Mouse (Mus musculus): ENCODE measurements around the gene Myadm. TPM values are rescaled to one million over a fixed set of nuclear protein-coding genes. Genes with fewer than 3 reads are reported as not detected.

The Myadm gene
- total and polyA plus RNA-seq, 3 experiments: 4.4 to 22.6 (median 4.6) TPM

- in situ Hi-C loops (cut with MboI; ENCODE audit: low pct_ligation_motif_present, low pct_unique_long_range_greater_than_20kb, low sequenced_read_pairs) (loop anchor here (10.0 kb wide), 1 partner anchor 103 kb away; no protein-coding TSS in a partner anchor), dilution Hi-C loops (cut with MboI; ENCODE audit: extremely low pct_ligation_motif_present, extremely low pct_unique_long_range_greater_than_20kb, low sequenced_read_pairs) (no loop called here)
- no peak overlapping the region for H3K9ac ChIP-seq (ENCODE audit: insufficient read depth, low read depth)
- peaks cover 0 to 5% of the 10 kb centered on the region in 2 experiments for H3K36me3 ChIP-seq (replicated peaks in 1 of 2; ENCODE audit: control insufficient read depth in 1 of 2, insufficient read depth in 1 of 2, low read length in 1 of 2)
- no peaks in the 10 kb centered on the region for H3K79me2 ChIP-seq (replicated peaks; ENCODE audit: control insufficient read depth, extremely low read depth, insufficient read depth, poor library complexity, severe bottlenecking)
- H3K4me1 ChIP-seq (ENCODE audit: control insufficient read depth in 1 of 2, insufficient read depth in 2 of 2): no peaks in the 10 kb centered on the region
- H3K27me3 ChIP-seq (replicated peaks): no peaks in the 10 kb centered on the region
- DNase-seq (ENCODE audit: extremely low read depth): no peak
- no peak overlapping the region for H3K4me2 ChIP-seq (ENCODE audit: insufficient read depth, low read depth, poor library complexity, severe bottlenecking)
- no peak overlapping the region for H3K4me3 ChIP-seq (replicated peaks in 1 of 3; ENCODE audit: low read depth in 2 of 3, low read length in 2 of 3, poor library complexity in 1 of 3)
- no peak overlapping the region for H3K27ac ChIP-seq (ENCODE audit: insufficient read depth, low read depth)
- no peaks in the 10 kb centered on the region for H3K9me3 ChIP-seq (replicated peaks; ENCODE audit: low read length)
- no peak for TF ChIP-seq RCOR1 (conservative IDR thresholded peaks at IDR 0.05; ENCODE audit: low read depth, low read length)
- TF ChIP-seq ZC3H11A (IDR thresholded peaks at IDR 0.05; ENCODE audit: low read depth, low read length): no peak
- TF ChIP-seq CTCF (conservative IDR thresholded peaks at IDR 0.05 in 1 of 2, IDR thresholded peaks at IDR 0.05 in 1 of 2; ENCODE audit: low read depth in 2 of 2, low read length in 2 of 2): no peak
- TF ChIP-seq TCF12 (IDR thresholded peaks at IDR 0.05; ENCODE audit: low read depth, low read length): no peak
- no peak for TF ChIP-seq CHD2 (IDR thresholded peaks at IDR 0.05; ENCODE audit: low read length)
- TF ChIP-seq HCFC1 (IDR thresholded peaks at IDR 0.05; ENCODE audit: low read depth, low read length): no peak
- TF ChIP-seq USF1 (IDR thresholded peaks at IDR 0.05; ENCODE audit: low read depth, low read length): no peak
- TF ChIP-seq ZNF384 (IDR thresholded peaks at IDR 0.05; ENCODE audit: low read depth, low read length): no peak
- no peak for TF ChIP-seq USF2 (conservative IDR thresholded peaks at IDR 0.05; ENCODE audit: low read depth, low read length)
- TF ChIP-seq ZMIZ1 (IDR thresholded peaks at IDR 0.05; ENCODE audit: low read depth, low read length): no peak
- no peak for TF ChIP-seq MXI1 (IDR thresholded peaks at IDR 0.05; ENCODE audit: low read depth, low read length)
- no peak for TF ChIP-seq ZKSCAN1 (IDR thresholded peaks at IDR 0.05; ENCODE audit: borderline replicate concordance, low read depth, low read length)
- no peak for TF ChIP-seq CHD1 (IDR thresholded peaks at IDR 0.05; ENCODE audit: low read depth, low read length)
- no peak for TF ChIP-seq SIN3A (IDR thresholded peaks at IDR 0.05; ENCODE audit: low read length)
- TF ChIP-seq ETS1 (conservative IDR thresholded peaks at IDR 0.05; ENCODE audit: low read depth, low read length): no peak
Measured at GRCm38 (mm10) chr7:3327961-3328360, 39.1 kb downstream of the Myadm start.

- Histone ChIP-seq H3K36me3 (replicated peaks in 1 of 2; ENCODE audit: control insufficient read depth in 1 of 2, insufficient read depth in 1 of 2, low read length in 1 of 2) (no peaks in the 10 kb centered on the region), H3K4me2 (ENCODE audit: insufficient read depth, low read depth, poor library complexity, severe bottlenecking) (no peak overlapping the region), H3K4me3 (replicated peaks in 1 of 3; ENCODE audit: low read depth in 2 of 3, low read length in 2 of 3, poor library complexity in 1 of 3) (no peak overlapping the region), H3K27me3 (replicated peaks) (no peaks in the 10 kb centered on the region), H3K79me2 (replicated peaks; ENCODE audit: control insufficient read depth, extremely low read depth, insufficient read depth, poor library complexity, severe bottlenecking) (no peaks in the 10 kb centered on the region), H3K9ac (ENCODE audit: insufficient read depth, low read depth) (no peak overlapping the region), H3K9me3 (replicated peaks; ENCODE audit: low read length) (no peaks in the 10 kb centered on the region), H3K27ac (ENCODE audit: insufficient read depth, low read depth) (no peak overlapping the region), H3K4me1 (ENCODE audit: control insufficient read depth in 1 of 2, insufficient read depth in 2 of 2) (no peaks in the 10 kb centered on the region)
- peak; percentile 61 for DNase-seq (ENCODE audit: extremely low read depth)
- TF ChIP-seq EP300 (IDR thresholded peaks at IDR 0.05; ENCODE audit: low read length) (no peak), RAD21 (IDR thresholded peaks at IDR 0.05; ENCODE audit: low read depth, low read length) (peak; percentile 85), E2F4 (IDR thresholded peaks at IDR 0.05; ENCODE audit: insufficient replicate concordance, low read depth, low read length) (no peak), CTCF (conservative IDR thresholded peaks at IDR 0.05 in 1 of 2, IDR thresholded peaks at IDR 0.05 in 1 of 2; ENCODE audit: low read depth in 2 of 2, low read length in 2 of 2) (peak; percentile 85 to 92), ZC3H11A (IDR thresholded peaks at IDR 0.05; ENCODE audit: low read depth, low read length) (peak; percentile 40), SMC3 (IDR thresholded peaks at IDR 0.05; ENCODE audit: low read depth, low read length) (peak; percentile 85), MAZ (IDR thresholded peaks at IDR 0.05; ENCODE audit: low read depth, low read length) (0 out of 2 replicates have a peak, but pooled peaks have one; percentile 48), MAX (IDR thresholded peaks at IDR 0.05; ENCODE audit: low read length) (no peak), HCFC1 (IDR thresholded peaks at IDR 0.05; ENCODE audit: low read depth, low read length) (no peak)
- dilution Hi-C loops (cut with MboI; ENCODE audit: extremely low pct_ligation_motif_present, extremely low pct_unique_long_range_greater_than_20kb, low sequenced_read_pairs) (no loop called here), in situ Hi-C loops (cut with MboI; ENCODE audit: low pct_ligation_motif_present, low pct_unique_long_range_greater_than_20kb, low sequenced_read_pairs) (loop anchor here (10.0 kb wide), 1 partner anchor 105 kb away; no protein-coding TSS in a partner anchor)
Measured at GRCm38 (mm10) chr7:3329776-3330546, 41.1 kb downstream of the Myadm start.
